Mouse (Mus musculus) Muller cell, postnatal 12 days (primary cell): ENCODE measurements at regions not wholly inside any gene's neighbourhood (a gene's known extent, or its start where the extent isn't known, plus 50 kb on each side); places are given as distances from the start of the nearest gene placed in this dataset.

Experiments
- DNase-seq: peaks from one replicate; pipeline ENCODE4 v3.0.0-alpha.2; 2015; ENCODE audit errors: inconsistent ontology term

DNA sequence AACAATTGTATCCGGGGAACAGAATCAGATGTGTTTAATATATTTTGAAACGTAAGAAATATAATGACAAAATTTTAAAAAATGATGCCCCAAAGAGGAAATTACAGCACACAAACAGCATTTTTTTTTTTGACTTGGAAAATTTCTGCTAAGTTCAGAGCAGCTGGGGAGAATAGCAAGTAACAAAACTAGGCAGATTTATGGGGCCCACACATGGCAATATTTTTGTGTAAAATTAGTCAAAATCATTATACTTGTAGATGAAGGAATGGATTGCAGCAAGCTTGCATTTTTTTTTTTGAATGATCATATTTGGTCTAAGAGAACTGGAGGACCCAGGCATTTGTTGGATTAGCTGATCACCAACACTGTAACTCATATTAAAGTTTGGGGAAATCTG is 189.4 kb downstream of the Map2k6 start:
- DNase-seq: no peak

GRCm38 (mm10) chr11:110595266-110595862 is 196.4 kb downstream of the Map2k6 start:
- DNase-seq: peak; percentile 72

GRCm38 (mm10) chr11:110605041-110605882 is 206.3 kb downstream of the Map2k6 start:
- no peak for DNase-seq

GRCm38 (mm10) chr11:110609276-110609675 is 210.4 kb downstream of the Map2k6 start:
- DNase-seq: no peak

GRCm38 (mm10) chr11:110610831-110611230 is 211.9 kb downstream of the Map2k6 start:
- DNase-seq: no peak

- no peak for DNase-seq
Observed at GRCm38 (mm10) chr11:110632001-110632400, 233.1 kb downstream of the Map2k6 start.

DNA sequence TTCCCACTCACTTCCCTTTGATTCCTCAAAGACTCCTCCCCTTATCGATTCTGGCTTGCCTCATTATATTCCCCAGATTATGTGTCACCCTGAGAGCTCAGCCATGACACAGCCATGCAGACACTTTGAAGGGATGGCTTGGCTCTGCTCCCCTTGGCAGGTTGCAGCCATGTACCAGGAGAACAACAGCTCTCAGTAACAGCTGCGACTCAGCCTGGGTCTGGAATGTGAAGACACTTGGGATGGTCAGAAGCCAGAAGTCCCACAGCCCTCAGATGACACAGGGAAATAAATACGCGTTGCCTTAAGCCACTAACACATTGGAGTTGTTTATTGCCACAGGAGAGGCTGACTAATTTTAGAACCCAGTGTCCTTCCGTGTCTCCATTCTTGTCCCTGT is 234.4 kb downstream of the Map2k6 start:
- DNase-seq: peak; percentile 38

DNA sequence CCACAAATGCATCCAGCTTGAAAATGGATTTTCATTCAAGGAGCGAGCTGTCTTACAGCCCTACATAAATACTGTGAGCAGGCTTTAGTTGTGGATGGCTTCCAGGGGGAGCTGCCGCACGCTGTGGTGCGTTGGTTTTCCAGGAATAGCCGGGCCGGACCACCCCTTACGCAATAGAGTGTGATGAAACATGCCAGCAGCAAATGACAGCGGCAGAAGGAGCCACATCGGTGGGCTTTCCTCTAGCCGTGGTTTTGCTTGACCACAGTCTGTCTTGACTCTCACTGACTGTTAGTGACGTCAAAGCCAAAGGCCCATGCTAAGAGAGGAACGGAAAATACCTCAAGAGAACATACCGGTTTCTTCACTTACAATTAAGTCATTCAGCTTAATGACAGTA is 243.6 kb downstream of the Map2k6 start:
- no peak for DNase-seq

- DNase-seq: no peak
Observed at GRCm38 (mm10) chr11:110649575-110650210, 250.8 kb downstream of the Map2k6 start.

GRCm38 (mm10) chr11:110652068-110652467 is 253.1 kb downstream of the Map2k6 start:
- DNase-seq: peak; percentile 14

DNA sequence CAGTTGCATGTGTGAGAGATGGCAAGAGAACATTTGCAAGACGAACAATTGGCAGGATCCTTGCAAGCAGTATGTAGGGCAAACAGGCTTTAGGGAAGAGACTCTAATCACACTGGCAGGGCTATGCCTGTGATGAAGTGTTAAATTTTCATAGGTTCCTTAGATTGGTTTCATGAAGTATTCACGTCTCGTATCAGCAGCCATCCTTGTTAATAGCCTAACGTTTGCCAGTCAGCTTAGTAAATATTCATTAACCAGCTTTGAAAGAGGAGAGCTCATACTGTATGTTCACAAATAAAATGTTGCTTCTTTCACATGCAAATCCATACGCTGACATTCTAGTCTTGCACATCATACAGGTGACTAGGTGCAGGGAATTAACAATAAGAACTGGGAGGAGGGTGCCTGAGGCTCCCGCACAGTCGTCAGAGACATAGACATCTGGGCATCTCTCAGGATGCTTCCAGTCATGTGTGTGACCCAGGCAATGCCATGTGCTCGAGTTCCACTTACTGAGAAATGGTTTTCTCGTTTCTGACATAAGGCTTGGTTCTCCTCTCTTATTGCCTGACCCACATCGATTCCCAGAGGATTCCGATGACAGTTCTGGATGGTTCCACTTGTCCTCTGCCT is 257.7 kb downstream of the Map2k6 start:
- DNase-seq: no peak

DNA sequence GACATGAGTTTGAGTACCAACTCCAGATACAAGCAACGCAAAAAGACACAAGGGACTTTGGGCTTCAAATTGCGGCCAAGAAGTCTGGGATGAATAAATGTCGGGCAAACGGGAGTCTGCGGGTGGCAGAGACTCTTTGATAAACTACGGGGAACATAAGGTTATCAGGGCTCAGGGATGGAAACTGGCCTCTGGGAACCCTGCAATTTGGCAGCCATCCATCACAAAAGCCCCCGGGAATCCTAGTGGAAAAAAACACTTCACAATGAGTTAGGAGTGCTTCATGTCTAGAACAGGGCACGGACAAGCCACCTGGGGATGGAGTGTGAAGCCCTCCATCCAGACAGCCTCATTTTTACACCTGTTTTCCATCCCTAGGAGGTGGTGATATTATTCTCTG is 258.9 kb downstream of the Map2k6 start:
- no peak for DNase-seq

DNA sequence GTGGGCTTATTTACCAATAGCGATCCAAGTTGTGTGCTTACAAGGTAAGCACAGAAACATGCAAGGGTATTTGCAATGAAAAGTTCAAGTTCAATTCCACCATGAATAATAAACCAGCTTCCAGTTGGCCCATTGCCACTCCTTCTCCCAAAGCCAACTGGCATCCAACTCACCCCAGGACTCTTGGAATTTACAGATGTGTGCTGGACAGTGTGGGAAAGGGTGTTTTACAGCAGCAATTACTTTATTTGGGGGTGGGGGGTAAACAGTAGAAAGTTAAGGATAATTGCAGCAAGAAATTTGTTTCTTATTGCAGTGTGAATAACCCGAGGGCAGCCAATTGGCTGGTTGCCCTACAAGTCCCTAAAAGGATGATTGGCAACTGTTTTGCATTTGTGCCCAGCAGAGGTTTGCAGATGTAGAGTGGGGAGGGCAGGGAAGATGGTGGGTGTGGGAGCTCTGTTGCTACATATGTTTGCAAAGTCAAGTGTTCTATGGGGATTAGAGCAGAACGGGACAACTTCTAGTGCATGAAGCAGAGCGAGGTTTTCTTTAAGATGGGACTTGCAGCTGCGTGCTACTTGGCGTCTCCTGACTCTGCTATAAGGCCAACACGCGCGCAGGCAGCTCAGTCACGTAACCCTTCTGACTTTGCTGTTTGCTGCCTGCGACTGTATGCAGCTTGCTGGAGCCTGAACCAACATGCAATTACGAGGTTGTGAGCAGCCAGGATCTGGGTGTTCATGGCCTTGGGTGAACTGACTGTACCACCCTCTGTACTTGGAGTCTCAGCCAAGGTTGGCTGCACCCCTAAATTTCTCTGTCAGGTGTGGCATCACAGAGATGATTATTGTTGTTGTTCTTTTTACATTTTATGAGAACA is 271.9 kb downstream of the Map2k6 start:
- DNase-seq: no peak

DNA sequence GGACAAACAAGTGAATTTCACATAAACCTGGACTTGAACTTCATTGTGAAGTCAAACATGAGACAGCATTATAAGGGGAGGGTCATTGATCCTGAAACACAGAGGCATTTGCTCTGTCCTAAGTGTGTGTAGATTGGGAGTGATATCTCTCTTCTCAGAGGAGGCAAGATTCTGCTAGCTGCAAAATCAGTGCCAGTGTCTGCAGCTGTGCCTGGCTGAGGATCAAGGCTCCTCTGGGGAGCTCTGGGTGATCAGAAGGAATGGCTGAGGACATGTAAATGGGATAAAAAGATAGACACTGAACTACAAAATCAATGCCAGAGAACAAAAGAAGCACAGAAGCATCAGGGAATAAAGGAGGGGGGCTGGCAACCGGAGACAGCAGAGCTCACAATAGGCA is 274.0 kb downstream of the Map2k6 start:
- no peak for DNase-seq

DNA sequence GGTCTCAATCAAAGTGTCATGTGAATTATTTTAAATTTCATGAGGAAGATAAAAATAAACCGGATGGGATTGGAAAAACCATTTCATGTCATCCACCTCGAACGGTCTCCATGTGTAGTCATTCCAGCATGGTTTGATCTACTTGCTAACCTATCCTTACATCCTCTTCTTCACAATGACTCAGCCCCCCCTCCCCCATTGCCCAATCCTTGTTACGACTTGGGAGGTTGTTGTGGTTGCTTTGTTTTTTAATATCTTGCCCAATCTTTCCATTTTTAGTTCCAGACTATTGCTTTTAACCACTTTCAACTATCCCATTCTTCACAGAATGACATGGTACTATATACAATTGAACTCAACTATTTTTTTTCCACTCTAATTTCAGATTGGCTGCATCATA is 275.0 kb upstream of the Kcnj16 start:
- no peak for DNase-seq

DNA sequence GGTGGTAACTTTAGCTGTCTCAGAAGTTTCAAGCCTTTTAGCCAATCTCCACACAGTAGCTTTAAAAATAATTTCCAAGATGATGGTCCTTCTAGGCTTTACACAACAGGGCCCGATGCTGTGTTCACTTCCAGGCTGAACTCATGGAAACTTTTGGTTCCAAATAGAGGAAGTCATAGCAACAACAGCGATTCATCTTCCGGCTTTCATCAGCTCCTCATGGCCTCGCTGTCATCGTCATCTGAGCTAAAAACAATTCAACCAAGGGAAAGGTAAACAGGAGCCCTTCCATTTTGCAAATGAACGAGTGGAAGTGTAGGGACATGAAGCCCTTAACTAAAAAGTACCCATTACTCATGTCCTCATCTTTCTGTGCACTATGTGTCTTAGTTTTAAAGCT is 270.8 kb upstream of the Kcnj16 start:
- no peak for DNase-seq

- peak; percentile 88 for DNase-seq
Observed at GRCm38 (mm10) chr11:110698342-110698741, 269.5 kb upstream of the Kcnj16 start.

DNA sequence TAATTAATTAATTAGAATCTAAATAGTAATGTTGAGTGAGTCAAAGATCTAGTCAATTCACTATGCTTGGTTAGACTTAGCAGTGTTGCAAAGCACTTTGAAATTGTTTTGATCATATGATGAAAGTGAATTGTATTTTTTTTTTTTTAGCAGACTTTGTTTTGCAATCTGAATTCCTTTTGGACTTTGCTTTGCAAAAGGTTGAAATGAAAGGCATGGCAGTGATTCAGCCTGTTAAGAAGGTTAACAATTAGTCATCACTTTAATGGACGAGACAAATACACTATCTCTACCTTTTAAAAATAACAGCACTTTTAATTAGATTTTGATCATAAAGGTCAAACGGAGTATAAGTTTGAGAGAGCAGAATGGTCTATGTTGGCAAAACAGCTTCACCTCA is 266.9 kb upstream of the Kcnj16 start:
- DNase-seq: peak; percentile 31

GRCm38 (mm10) chr11:110702119-110702518 is 265.7 kb upstream of the Kcnj16 start:
- DNase-seq: no peak

DNA sequence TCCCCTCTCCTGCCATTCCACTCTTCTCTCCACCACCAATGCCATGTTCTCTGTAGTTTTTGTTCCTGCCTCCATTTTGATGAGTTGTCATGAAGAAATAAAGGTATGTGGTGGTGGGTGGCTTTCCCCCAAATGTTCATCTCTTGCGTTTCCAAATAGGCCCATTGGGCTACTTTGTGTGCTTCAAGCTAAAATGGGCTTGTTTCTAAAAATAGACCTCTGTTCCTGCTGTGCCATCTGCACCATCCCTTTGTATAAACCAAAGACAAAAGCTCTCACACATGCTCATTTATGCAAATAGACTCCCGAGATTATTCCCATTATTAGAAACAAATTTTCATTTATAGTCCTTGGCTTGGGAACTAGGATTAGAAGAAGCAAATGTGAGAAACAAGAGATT is 264.3 kb upstream of the Kcnj16 start:
- DNase-seq: no peak

DNA sequence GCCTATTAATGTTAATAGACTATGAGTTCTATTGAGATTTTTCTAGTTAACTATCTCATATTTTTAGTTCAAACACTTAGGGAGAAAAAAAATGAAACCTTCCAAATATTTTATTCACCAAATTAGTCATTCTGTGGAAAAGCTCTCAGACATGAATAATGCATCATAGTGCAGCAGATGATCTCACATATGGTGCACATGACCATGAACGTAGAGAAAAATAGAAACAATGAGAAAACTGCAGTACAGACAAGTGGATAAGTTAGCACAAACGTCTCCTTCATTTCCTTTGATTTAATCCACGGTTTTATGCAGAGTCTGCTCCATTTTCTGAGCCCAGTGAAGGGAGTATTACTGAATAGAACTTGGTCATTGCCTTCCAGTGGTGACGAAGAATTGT is 260.5 kb upstream of the Kcnj16 start:
- DNase-seq: no peak
